Mouse (Mus musculus) adrenal gland, postnatal 25 days (tissue): Measurements from ENCODE around the gene Enho. TPM values are rescaled to one million over a fixed set of nuclear protein-coding genes. Genes with fewer than 3 reads are reported as not detected.
"Not testable (repeated sequence)": the region's sequence is repeated elsewhere in the genome, so short reads cannot be mapped to it uniquely, and the experiment has no call there.

Source experiments
- DNase-seq: peaks from one replicate; pipeline ENCODE4 v3.0.0; 2021; ENCODE audit warnings: mixed read lengths
- long read RNA-seq: library from polyadenylated mRNA; stranded (forward); transcript quantifications from one replicate; pipeline ENCODE4 v2.0.0, GENCODE M21; 2021
- total RNA-seq: library from RNA; stranded (reverse); gene quantifications from 2 replicates; pipeline ENCODE4 v1.2.3, GENCODE M21; 2021

The Enho gene
- total RNA-seq, result 2.0 and 3.9 TPM in 2 replicates
- long read RNA-seq, transcript Enho-201 (2 exons, 1,269 nt), result major isoform, 18 of 18 reads
- long read RNA-seq, partial matches to known transcripts, result 0 of 18 reads
- long read RNA-seq, other reads (novel, unspliced or antisense), result 0 of 18 reads

GRCm38 (mm10) chr4:41639913-41640507 is at the start of gene Enho:
Gene Enho, minus strand, starts transcription at chr4:41640324.
- peak; percentile 97 for DNase-seq

- not testable (repeated sequence) for DNase-seq
Observed at GRCm38 (mm10) chr4:41688562-41688961, 48.4 kb upstream of the Enho start.

- DNase-seq, result not testable (repeated sequence)
Observed at GRCm38 (mm10) chr4:41685882-41686492, 45.9 kb upstream of the Enho start.

GRCm38 (mm10) chr4:41684931-41685453 is 44.9 kb upstream of the Enho start:
- DNase-seq, result not testable (repeated sequence)

GRCm38 (mm10) chr4:41684131-41684930 is 44.2 kb upstream of the Enho start:
- DNase-seq, result not testable (repeated sequence)

GRCm38 (mm10) chr4:41683303-41683702 is 43.2 kb upstream of the Enho start:
- not testable (repeated sequence) for DNase-seq

- no peak for DNase-seq
Observed at GRCm38 (mm10) chr4:41682789-41683188, 42.7 kb upstream of the Enho start.

GRCm38 (mm10) chr4:41681947-41682346 is 41.8 kb upstream of the Enho start:
- DNase-seq, result no peak

- no peak for DNase-seq
Observed at GRCm38 (mm10) chr4:41681176-41681575, 41.1 kb upstream of the Enho start.

GRCm38 (mm10) chr4:41679291-41679690 is 39.2 kb upstream of the Enho start:
- no peak for DNase-seq

GRCm38 (mm10) chr4:41678863-41679262 is 38.7 kb upstream of the Enho start:
- no peak for DNase-seq

GRCm38 (mm10) chr4:41677006-41677629 is 37.0 kb upstream of the Enho start:
- peak; percentile 84 for DNase-seq

- DNase-seq, result peak; percentile 50
Observed at GRCm38 (mm10) chr4:41676248-41677005, 36.3 kb upstream of the Enho start.

- DNase-seq, result no peak
Observed at GRCm38 (mm10) chr4:41673186-41673585, 33.1 kb upstream of the Enho start.

- no peak for DNase-seq
Observed at GRCm38 (mm10) chr4:41672522-41672963, 32.4 kb upstream of the Enho start.

GRCm38 (mm10) chr4:41671963-41672480 is 31.9 kb upstream of the Enho start:
- DNase-seq, result no peak

- DNase-seq, result no peak
Observed at GRCm38 (mm10) chr4:41671500-41671899, 31.4 kb upstream of the Enho start.

GRCm38 (mm10) chr4:41670836-41671235 is 30.7 kb upstream of the Enho start:
- no peak for DNase-seq

- no peak for DNase-seq
Observed at GRCm38 (mm10) chr4:41666646-41667045, 26.5 kb upstream of the Enho start.

GRCm38 (mm10) chr4:41665009-41665675 is 25.0 kb upstream of the Enho start:
- DNase-seq, result peak; percentile 61

- DNase-seq, result no peak
Observed at GRCm38 (mm10) chr4:41664533-41664932, 24.4 kb upstream of the Enho start.
